Mouse (Mus musculus) megakaryocyte, embryonic 14.5 days (primary cell): Measurements from ENCODE around the gene Prkaa1. TPM values are rescaled to one million over a fixed set of nuclear protein-coding genes. Genes with fewer than 3 reads are reported as not detected.

ENCODE experiments used
- H3K27me3 ChIP-seq: replicated peaks from 2 replicates; pipeline ENCODE3; 2012; ENCODE audit warnings: inconsistent platforms
- H3K36me3 ChIP-seq: replicated peaks from 2 replicates; pipeline ENCODE3; 2012; ENCODE audit warnings: low read length, inconsistent platforms, mixed read lengths
- H3K4me1 ChIP-seq: 2 replicates; pipeline ENCODE4 v1.6.1; 2012; ENCODE audit warnings: inconsistent platforms
- H3K4me3 ChIP-seq: replicated peaks from 2 replicates; pipeline ENCODE3; 2012; ENCODE audit warnings: moderate library complexity, mild to moderate bottlenecking, inconsistent platforms
- H3K9me3 ChIP-seq: 2 replicates; pipeline ENCODE4 v1.6.1; 2012; ENCODE audit warnings: inconsistent platforms
- FLI1 ChIP-seq: IDR thresholded peaks from 2 replicates; pipeline ENCODE4 v1.6.1; 2012; ENCODE audit warnings: low read length, inconsistent platforms, mixed read lengths
- GATA1 ChIP-seq: IDR thresholded peaks from 3 replicates; pipeline ENCODE4 v1.6.1; 2012; ENCODE audit warnings: mixed read lengths, low read length, inconsistent platforms, borderline replicate concordance
- polyA plus RNA-seq: library from polyadenylated mRNA; stranded (reverse); fragments of >175 nt; gene quantifications from 2 replicates; pipeline ENCODE4 v1.2.3, GENCODE M21; 2012; ENCODE audit warnings: low replicate concordance; ENCODE audit not compliant: insufficient read depth

Prkaa1 gene
- polyA plus RNA-seq = 0.47 and 0.93 TPM in 2 replicates

- Histone ChIP-seq H3K4me1 (peaks cover 70% of the 10 kb centered on the region), H3K36me3 (peaks cover 7% of the 10 kb centered on the region), H3K4me3 (peak within 1 kb of the TSS; percentile 99), H3K9me3 (no peaks in the 10 kb centered on the region), H3K27me3 (no peaks in the 10 kb centered on the region)
- TF ChIP-seq FLI1 = no peak
- TF ChIP-seq GATA1 = no peak
Measured at GRCm38 (mm10) chr15:5143361-5144020, at the start of gene Prkaa1. Gene Prkaa1, plus strand, starts transcription at chr15:5143861.

DNA sequence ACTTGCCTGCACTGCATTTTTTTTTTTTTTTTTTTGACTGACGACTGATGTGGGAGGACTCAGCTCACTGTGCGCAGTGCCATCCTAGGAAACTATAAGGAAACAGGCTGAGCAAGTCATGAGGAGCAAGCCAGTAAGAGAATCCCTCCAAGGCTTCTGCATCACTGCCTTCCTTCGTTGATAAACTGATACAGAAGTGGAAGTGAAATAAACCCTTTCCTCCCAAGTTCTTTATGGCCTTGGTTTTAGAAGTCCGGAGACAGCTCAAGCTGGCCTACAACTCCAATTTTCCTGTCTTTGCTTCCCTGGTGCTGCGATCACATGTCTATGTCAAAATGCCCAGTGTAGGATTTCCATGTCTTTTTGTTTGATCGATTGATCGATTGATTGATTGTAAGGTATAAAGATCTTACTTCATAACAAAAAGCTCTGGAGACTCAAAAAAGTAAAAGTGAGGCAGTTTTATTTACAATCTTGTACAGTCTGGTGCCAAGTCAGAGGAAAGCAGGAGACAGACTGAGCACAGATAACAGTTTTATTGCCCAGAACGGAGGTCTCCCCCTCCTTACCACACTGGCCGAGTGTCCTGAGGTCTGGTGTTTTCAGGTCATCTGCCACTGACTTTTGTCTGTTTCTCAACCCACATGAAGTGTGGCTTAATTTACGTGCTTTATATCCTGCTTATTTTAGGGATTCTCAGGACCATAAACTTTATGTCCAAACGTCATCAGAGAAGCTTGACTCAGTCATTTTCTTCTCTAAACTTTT, 47.9 kb upstream of the Prkaa1 start:
- Histone ChIP-seq H3K9me3 (no peaks in the 10 kb centered on the region), H3K4me3 (no peak overlapping the region), H3K4me1 (no peaks in the 10 kb centered on the region), H3K27me3 (peaks cover 4% of the 10 kb centered on the region), H3K36me3 (no peaks in the 10 kb centered on the region)
- TF ChIP-seq FLI1 (no peak), GATA1 (no peak)

GRCm38 (mm10) chr15:5097376-5097775, 46.3 kb upstream of the Prkaa1 start:
- H3K9me3 ChIP-seq = no peaks in the 10 kb centered on the region
- TF ChIP-seq FLI1 = no peak
- TF ChIP-seq GATA1 = no peak

DNA sequence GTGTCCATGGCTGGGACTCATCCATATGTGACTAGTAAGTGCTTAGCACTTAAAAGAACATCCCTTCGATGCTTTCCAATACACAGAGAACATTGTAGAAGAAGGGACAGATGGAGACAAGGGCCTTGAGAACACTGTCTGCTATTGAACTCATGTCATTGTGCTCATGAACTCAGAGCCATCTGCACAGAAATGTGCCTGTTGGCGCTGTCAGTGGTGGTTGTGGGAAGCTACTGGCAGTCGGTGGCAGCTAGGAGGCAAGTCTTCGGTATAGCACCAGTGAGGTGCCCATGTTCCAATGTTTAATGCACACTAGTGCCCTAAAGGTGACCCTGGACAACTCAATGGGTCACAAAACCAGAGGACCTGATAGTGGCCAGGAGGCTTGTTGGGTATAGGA, 41.3 kb upstream of the Prkaa1 start:
- TF ChIP-seq FLI1 (no peak), GATA1 (no peak)
- Histone ChIP-seq H3K4me3 (no peak overlapping the region), H3K9me3 (no peaks in the 10 kb centered on the region), H3K4me1 (no peaks in the 10 kb centered on the region), H3K36me3 (no peaks in the 10 kb centered on the region), H3K27me3 (peaks cover 17% of the 10 kb centered on the region)

More at GRCm38 (mm10) chr15:5097376-5097775, 46.3 kb upstream of the Prkaa1 start:
- Histone ChIP-seq H3K4me1 (no peaks in the 10 kb centered on the region), H3K27me3 (peaks cover 5% of the 10 kb centered on the region), H3K36me3 (no peaks in the 10 kb centered on the region), H3K4me3 (no peak overlapping the region)

DNA sequence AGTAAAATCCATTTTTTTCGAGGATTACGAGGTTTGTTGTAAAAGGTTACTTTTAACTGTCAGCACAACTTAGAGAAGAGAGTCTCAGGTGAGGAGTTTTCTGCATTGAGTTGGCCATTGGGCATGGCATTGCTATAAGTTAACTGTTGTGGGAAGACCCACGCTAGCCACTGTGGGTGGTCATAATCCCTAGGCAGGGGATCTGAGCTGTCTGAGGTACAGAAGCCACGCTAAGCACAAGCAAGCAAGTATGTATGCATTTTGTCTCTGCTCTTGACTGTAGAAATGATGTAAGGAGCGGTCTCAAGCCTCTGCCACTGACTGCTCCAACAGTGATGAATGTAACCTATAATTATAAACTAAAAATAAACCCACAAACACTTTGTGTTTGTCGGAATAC, 37.8 kb upstream of the Prkaa1 start:
- Histone ChIP-seq H3K36me3 (no peaks in the 10 kb centered on the region), H3K4me1 (peaks cover 14% of the 10 kb centered on the region), H3K9me3 (no peaks in the 10 kb centered on the region; the same call in 1 of the 2 replicates), H3K4me3 (no peak overlapping the region), H3K27me3 (peaks cover 33% of the 10 kb centered on the region)
- TF ChIP-seq GATA1 (no peak), FLI1 (no peak)

DNA sequence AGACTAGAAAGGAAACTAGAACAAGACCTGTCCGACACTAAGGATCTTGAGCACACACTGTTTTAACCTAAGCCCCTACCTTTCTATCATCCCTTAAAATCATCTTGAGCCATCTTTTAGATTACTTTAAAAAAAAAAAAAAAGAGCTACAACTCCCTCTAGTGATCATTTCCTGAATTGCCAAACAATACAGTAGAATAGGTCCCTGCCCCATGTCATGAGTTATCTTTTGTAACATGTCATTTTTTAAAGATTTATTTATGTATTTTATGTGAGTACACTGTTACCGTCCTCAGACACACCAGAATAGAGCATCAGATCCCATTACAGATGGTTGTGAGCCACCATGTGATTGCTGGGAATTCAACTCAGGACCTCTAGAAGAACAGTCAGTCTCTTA, 37.4 kb upstream of the Prkaa1 start:
- Histone ChIP-seq H3K27me3 (peaks cover 33% of the 10 kb centered on the region), H3K4me1 (peaks cover 14% of the 10 kb centered on the region), H3K4me3 (no peak overlapping the region), H3K36me3 (no peaks in the 10 kb centered on the region), H3K9me3 (no peaks in the 10 kb centered on the region; the same call in 1 of the 2 replicates)
- TF ChIP-seq FLI1 = no peak
- no peak for TF ChIP-seq GATA1

DNA sequence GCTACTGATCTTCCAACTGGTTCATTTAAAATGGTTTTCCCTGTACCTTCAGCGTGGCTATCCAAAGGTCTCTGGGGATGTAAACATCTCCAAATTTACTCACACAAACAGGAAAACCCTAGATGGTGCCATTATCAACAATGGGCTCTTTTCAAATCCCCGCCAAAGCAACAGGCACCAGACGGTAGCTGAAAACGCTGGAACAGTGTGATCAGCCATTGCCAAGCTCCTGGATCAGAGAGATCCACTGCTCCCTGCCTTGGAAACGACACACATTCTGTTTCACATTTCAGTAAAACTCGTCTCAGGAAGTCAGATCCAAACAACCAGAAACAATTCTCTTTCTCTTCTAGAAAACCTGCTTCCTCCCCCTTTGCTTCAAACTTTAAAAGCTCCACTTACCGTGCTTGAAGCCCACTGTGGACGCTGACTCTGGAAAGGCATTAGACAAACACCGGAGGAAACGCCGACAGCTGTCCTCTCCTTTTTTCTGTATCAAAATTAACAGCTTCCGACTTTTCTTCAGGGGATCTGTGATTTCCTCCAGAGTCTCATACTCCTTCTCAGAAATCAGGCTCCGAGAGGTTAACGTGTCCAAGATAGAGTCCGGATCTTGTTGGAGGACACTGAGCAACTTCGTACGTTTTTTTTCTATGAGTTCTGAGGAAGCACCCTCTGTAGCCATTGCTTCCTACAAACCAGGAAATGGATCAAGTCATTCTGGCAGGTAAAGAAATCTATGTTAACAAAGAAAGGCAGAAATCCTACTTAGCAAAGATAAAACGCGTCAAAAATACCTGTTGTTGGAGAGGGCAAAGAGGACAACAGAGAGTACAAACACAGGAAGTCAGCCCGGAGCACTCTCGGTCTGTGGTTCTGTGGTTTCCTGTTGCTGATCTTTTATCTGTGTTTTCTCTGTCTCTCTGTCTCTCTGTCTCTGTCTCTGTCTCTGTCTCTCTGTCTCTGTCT, 35.7 kb upstream of the Prkaa1 start, which contains the start of gene Card6:
Card6 (minus strand) TSS at position 854 of the 969 bp plus-strand sequence.
- Histone ChIP-seq H3K27me3 (peaks cover 34% of the 10 kb centered on the region), H3K9me3 (no peaks in the 10 kb centered on the region; the same call in 1 of the 2 replicates), H3K4me3 (peak within 1 kb of the TSS; percentile 77), H3K36me3 (no peaks in the 10 kb centered on the region), H3K4me1 (peaks cover 18% of the 10 kb centered on the region)
- TF ChIP-seq FLI1 = no peak
- no peak for TF ChIP-seq GATA1

- Histone ChIP-seq H3K36me3 (no peaks in the 10 kb centered on the region), H3K9me3 (no peaks in the 10 kb centered on the region; the same call in 1 of the 2 replicates), H3K4me1 (peaks cover 18% of the 10 kb centered on the region), H3K4me3 (peak overlapping the region; percentile 62), H3K27me3 (peaks cover 36% of the 10 kb centered on the region)
- TF ChIP-seq GATA1 (no peak), FLI1 (no peak)
Measured at GRCm38 (mm10) chr15:5108655-5109040, 35.0 kb upstream of the Prkaa1 start.

- TF ChIP-seq FLI1 (no peak), GATA1 (no peak)
- Histone ChIP-seq H3K9me3 (no peaks in the 10 kb centered on the region; the same call in 1 of the 2 replicates), H3K4me3 (no peak overlapping the region), H3K27me3 (peaks cover 24% of the 10 kb centered on the region), H3K4me1 (peaks cover 32% of the 10 kb centered on the region), H3K36me3 (peaks cover 3% of the 10 kb centered on the region)
Measured at GRCm38 (mm10) chr15:5112651-5113050, 31.0 kb upstream of the Prkaa1 start.
